Mouse (Mus musculus) neural tube, embryonic 14.5 days (tissue): ENCODE data around the gene Tmem252. TPM values are rescaled to one million over a fixed set of nuclear protein-coding genes. Genes with fewer than 3 reads are reported as not detected.
"Not testable (repeated sequence)": the region's sequence is repeated elsewhere in the genome, so short reads cannot be mapped to it uniquely, and the experiment has no call there.

Experiments used
- ATAC-seq: fragments of 200-750 bp; cut with Nextera tagmentation; 2 replicates; pipeline ENCODE4 v1.8.0; 2017; ENCODE audit warnings: low read depth, mild to moderate bottlenecking, moderate TSS enrichment, moderate library complexity
- H3K27ac ChIP-seq: fragments of 300-500 bp; sonication (generic); 2 replicates; pipeline ENCODE4 v1.5.1; 2014; ENCODE audit warnings: low read depth, mild to moderate bottlenecking, control low read depth, low read length, moderate library complexity, mixed read lengths
- H3K27me3 ChIP-seq: fragments of 300-500 bp; sonication (generic); 2 replicates; pipeline ENCODE4 v1.6.1; 2014; ENCODE audit warnings: low read length; ENCODE audit not compliant: control insufficient read depth, insufficient read depth
- H3K36me3 ChIP-seq: fragments of 300-500 bp; sonication (generic); 2 replicates; pipeline ENCODE4 v1.6.1; 2014; ENCODE audit warnings: low read length, mixed read lengths; ENCODE audit not compliant: control insufficient read depth, insufficient read depth
- H3K4me1 ChIP-seq: fragments of 300-500 bp; sonication (generic); 2 replicates; pipeline ENCODE4 v1.6.1; 2014; ENCODE audit warnings: low read length; ENCODE audit not compliant: control insufficient read depth, insufficient read depth
- H3K4me2 ChIP-seq: fragments of 300-500 bp; sonication (generic); 2 replicates; pipeline ENCODE4 v1.6.1; 2014; ENCODE audit warnings: mild to moderate bottlenecking, low read depth, low read length, control low read depth
- H3K4me3 ChIP-seq: fragments of 300-500 bp; sonication (generic); 2 replicates; pipeline ENCODE4 v1.5.1; 2014; ENCODE audit warnings: low read depth, low read length, control low read depth, mixed read lengths
- H3K9ac ChIP-seq: fragments of 300-500 bp; sonication (generic); replicated peaks from 2 replicates; pipeline ENCODE4 v1.6.1; 2014; ENCODE audit warnings: low read depth, mild to moderate bottlenecking, control low read depth, low read length, mixed read lengths
- H3K9me3 ChIP-seq: fragments of 300-500 bp; sonication (generic); 2 replicates; pipeline ENCODE4 v1.6.1; 2016; ENCODE audit warnings: low read length; ENCODE audit not compliant: control insufficient read depth
- WGBS: fragments of 180-500 bp; shearing (Covaris S2); extraction: QIAGEN DNeasy Blood & Tissue Kit; methylation state at CpG from one replicate; pipeline ENCODE4 v1.1.7; 2014; 5-methylcytosine and 5-hydroxymethylcytosine counted together
- polyA plus RNA-seq: library from polyadenylated mRNA; unstranded; fragments of >200 nt; fragmentation: Nextera tagmentation; extraction: Ambion mirVana; gene quantifications from 2 replicates; pipeline ENCODE4 v1.2.1, GENCODE M21; 2014

The Tmem252 gene
- polyA plus RNA-seq, 1 experiment from 2014 or later: 3.0 TPM

DNA sequence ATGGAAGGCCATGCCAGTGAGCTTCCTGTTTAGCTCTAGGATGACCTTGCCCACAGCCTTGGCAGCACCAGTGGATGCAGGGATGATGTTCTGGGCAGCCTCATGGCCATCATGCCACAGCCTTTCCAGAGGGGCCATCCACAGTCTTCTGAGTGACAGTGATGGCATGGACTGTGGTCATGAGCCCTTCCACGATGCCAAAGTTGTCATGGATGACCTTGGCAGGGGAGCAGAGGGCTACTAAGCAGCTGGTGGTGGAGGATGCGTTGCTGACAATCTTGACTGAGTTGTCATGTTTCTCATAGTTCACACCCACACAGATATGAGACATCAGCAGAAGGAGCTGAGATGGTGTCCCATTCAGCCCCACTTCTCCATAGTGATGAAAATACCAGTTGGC is 18.9 kb downstream of the Tmem252 start:
- no peaks in the 10 kb centered on the region for H3K27me3 ChIP-seq
- no peaks in the 10 kb centered on the region for H3K36me3 ChIP-seq
- 92% methylated on average over 2 of the region's 2 CpGs for WGBS
- no peaks in the 10 kb centered on the region for H3K9me3 ChIP-seq
- no peak overlapping the region for H3K27ac ChIP-seq
- no peak overlapping the region for H3K4me3 ChIP-seq
- H3K4me1 ChIP-seq: no peaks in the 10 kb centered on the region
- H3K4me2 ChIP-seq: no peak overlapping the region
- no peak for ATAC-seq
- H3K9ac ChIP-seq: no peak overlapping the region

DNA sequence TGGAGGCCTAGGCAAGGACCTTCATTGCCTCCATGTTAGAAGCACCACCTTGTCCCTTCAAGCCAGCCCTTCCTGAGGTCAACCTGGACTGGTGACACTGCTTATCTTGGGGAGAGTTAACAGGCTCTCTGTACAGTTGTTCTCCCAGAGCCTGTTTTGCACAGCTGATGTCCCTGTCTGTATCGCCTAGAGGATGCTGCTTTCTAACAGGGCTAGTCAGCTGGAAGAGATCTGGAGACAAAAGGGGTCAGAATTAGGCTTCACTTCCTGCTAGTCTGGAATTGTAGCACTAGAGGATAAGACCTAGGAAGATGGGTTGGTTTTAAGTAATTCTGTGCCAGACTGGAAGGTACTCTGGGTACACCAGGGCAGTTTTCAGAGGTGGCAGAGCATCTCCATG is 24.1 kb downstream of the Tmem252 start:
- ATAC-seq: no peak
- no peak overlapping the region for H3K9ac ChIP-seq
- no peak overlapping the region for H3K4me2 ChIP-seq
- no peak overlapping the region for H3K4me3 ChIP-seq
- no peak overlapping the region for H3K27ac ChIP-seq
- H3K27me3 ChIP-seq: no peaks in the 10 kb centered on the region
- 22% methylated on average over 1 of the region's 1 CpGs for WGBS
- no peaks in the 10 kb centered on the region for H3K36me3 ChIP-seq
- no peaks in the 10 kb centered on the region for H3K4me1 ChIP-seq
- H3K9me3 ChIP-seq: no peaks in the 10 kb centered on the region

DNA sequence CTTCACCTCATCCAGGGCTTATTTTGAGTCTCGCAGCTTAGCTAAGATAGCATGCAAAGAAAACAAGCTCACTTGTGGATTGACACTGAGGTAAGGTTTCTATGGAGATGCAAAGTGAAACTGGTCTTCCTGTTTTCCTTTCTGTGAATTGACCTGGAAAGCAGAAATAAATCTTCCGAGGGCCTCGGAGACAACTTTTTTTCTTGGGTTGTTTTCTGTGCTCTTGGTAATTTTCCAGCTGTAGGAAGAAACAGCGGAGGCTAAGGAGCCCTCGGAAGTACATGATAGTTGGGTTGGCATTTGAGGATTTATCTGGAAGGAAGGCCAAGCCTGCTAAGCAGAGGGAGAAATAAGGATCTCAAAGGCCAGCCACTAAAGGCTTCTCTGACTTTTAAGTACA is 24.8 kb downstream of the Tmem252 start:
- Histone ChIP-seq H3K27ac (no peak overlapping the region), H3K27me3 (no peaks in the 10 kb centered on the region), H3K9me3 (no peaks in the 10 kb centered on the region), H3K4me2 (no peak overlapping the region), H3K9ac (no peak overlapping the region), H3K4me1 (no peaks in the 10 kb centered on the region), H3K4me3 (no peak overlapping the region), H3K36me3 (no peaks in the 10 kb centered on the region)
- 34% methylated on average over 5 of the region's 5 CpGs for WGBS
- no peak for ATAC-seq

DNA sequence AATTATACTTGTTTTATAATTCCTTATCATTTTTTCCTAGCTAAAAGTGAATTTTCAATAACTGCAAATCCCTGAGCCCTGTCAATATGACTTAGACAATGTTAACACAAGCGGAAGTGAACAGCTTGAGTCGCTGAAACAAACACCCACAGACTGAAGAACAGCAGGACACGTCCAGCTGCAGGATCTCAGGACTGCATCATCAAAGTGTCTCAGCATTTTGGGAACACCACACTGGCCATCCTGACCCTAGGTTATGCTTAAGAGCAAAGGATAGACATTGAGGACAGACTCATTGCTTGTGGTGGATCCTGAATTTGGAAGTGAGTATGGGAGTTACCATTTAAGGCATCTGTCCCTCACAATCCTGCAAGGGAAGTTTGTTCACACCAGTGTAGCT is 25.4 kb downstream of the Tmem252 start:
- Histone ChIP-seq H3K27ac (no peak overlapping the region), H3K4me2 (no peak overlapping the region), H3K4me3 (no peak overlapping the region), H3K4me1 (no peaks in the 10 kb centered on the region), H3K27me3 (no peaks in the 10 kb centered on the region), H3K9ac (no peak overlapping the region), H3K9me3 (no peaks in the 10 kb centered on the region), H3K36me3 (no peaks in the 10 kb centered on the region)
- WGBS: 80% methylated on average over 3 of the region's 3 CpGs
- no peak for ATAC-seq

DNA sequence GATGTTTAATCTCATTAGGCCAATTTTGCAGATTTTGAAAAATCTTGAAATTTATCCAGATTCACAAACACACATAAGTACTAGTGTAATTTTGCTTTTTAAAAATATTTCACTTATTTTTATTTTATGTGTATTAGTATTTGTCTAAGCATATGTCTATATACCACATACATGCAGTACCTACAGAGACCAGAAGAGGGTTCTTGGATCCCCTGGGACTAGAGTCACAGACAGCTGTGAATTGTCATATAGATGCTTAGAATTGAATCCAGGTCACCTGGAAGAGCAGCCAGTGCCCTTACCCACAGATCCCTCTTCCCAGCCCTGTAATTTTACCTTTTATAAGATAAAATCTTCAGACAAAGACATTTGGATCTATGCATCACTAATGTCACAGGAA is 26.1 kb downstream of the Tmem252 start:
- Histone ChIP-seq H3K4me2 (no peak overlapping the region), H3K9me3 (no peaks in the 10 kb centered on the region), H3K9ac (no peak overlapping the region), H3K27ac (no peak overlapping the region), H3K36me3 (no peaks in the 10 kb centered on the region), H3K4me1 (no peaks in the 10 kb centered on the region), H3K27me3 (no peaks in the 10 kb centered on the region), H3K4me3 (no peak overlapping the region)
- ATAC-seq: no peak

DNA sequence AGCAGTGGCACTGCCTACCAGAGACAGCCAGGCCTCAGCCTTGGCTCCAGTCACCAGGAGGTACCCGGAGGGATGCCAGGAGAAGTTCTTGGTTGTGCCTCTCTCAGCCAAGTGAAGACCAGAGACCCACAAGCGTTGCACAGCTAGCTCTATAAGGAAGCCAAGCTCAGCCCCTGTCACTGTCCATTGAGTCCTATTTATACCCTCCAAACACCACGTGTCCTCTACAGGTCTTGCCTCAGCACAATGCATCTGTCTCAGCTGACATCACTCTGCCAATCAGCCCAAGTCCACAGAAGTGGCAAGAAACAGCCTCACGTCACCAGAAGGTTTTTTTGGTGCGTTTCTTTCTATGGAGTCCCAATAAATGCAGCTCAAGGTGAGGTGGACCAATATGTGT is 26.9 kb downstream of the Tmem252 start:
- WGBS: 86% methylated on average over 5 of the region's 5 CpGs
- no peak overlapping the region for H3K4me3 ChIP-seq
- H3K9ac ChIP-seq: no peak overlapping the region
- H3K4me1 ChIP-seq: no peaks in the 10 kb centered on the region
- no peak overlapping the region for H3K4me2 ChIP-seq
- no peaks in the 10 kb centered on the region for H3K36me3 ChIP-seq
- H3K27ac ChIP-seq: no peak overlapping the region
- no peak for ATAC-seq
- no peaks in the 10 kb centered on the region for H3K27me3 ChIP-seq
- no peaks in the 10 kb centered on the region for H3K9me3 ChIP-seq

DNA sequence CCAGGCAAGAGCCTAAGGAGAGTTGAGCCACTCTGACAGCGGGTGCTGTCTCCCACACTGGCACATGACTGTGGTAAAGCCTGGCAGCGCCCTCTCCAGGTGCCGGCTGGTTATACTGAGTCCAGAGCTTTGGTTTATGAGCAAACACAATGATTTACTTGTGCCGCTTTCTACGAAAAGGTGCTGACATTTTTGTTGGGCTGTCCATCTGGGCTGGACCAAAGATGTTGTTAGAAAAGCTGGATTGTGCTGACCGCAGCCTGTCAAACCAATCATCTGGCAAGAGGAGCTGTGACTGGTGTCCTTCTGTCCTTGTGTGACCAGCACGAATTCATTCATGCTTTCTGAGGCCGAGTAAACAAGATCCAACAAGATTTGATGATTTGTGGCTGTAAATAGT is 27.9 kb downstream of the Tmem252 start:
- 65% methylated on average over 8 of the region's 8 CpGs for WGBS
- H3K9me3 ChIP-seq: no peaks in the 10 kb centered on the region
- H3K9ac ChIP-seq: no peak overlapping the region
- H3K4me2 ChIP-seq: no peak overlapping the region
- no peak for ATAC-seq
- no peaks in the 10 kb centered on the region for H3K36me3 ChIP-seq
- H3K27me3 ChIP-seq: no peaks in the 10 kb centered on the region
- H3K4me1 ChIP-seq: no peaks in the 10 kb centered on the region
- H3K27ac ChIP-seq: no peak overlapping the region
- no peak overlapping the region for H3K4me3 ChIP-seq

DNA sequence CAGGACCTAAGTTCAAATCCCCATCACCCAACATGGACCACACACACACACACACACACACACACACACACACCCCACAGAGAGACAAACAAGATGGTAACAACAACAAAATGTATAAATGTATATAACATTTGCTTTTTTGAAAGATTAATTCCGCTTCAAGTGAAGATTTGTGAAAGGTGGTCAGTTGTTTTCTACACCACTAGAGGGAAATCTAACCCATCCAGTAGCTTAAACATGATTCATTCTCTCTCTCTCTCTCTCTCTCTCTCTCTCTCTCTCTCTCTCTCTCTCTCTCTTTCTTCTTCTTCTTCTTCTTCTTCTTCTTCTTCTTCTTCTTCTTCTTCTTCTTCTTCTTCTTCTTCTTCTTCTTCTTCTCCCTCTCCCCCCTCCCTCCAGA is 29.4 kb downstream of the Tmem252 start:
- H3K9ac ChIP-seq, H3K4me1 ChIP-seq, H3K27me3 ChIP-seq, H3K4me2 ChIP-seq, H3K36me3 ChIP-seq, H3K27ac ChIP-seq, ATAC-seq, H3K9me3 ChIP-seq, H3K4me3 ChIP-seq: not testable (repeated sequence)
- WGBS: 66% methylated on average over 1 of the region's 1 CpGs

DNA sequence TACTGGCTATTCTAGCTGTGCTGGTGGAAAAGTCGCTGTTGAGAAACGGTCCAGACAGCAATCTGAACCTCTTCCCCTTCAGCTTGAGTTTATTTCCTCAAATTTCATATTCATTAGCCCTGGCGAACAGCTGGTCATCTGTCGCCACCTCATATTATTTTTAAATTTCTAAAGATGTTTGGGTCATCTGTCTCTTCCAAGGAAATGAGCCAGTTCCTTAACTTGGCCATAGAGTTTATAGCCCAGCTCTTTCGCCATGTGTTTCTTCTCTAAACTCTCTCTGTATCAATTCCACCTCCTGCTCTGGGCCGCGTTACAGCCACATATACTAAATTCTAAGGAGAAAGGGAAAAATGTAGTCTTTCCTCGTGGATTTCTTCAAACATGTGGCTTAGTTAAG is 29.9 kb downstream of the Tmem252 start:
- Histone ChIP-seq H3K4me1 (no peaks in the 10 kb centered on the region), H3K4me2 (no peak overlapping the region), H3K9ac (no peak overlapping the region), H3K27ac (no peak overlapping the region), H3K4me3 (no peak overlapping the region), H3K36me3 (no peaks in the 10 kb centered on the region), H3K27me3 (no peaks in the 10 kb centered on the region), H3K9me3 (no peaks in the 10 kb centered on the region)
- 78% methylated on average over 8 of the region's 8 CpGs for WGBS
- ATAC-seq: no peak

DNA sequence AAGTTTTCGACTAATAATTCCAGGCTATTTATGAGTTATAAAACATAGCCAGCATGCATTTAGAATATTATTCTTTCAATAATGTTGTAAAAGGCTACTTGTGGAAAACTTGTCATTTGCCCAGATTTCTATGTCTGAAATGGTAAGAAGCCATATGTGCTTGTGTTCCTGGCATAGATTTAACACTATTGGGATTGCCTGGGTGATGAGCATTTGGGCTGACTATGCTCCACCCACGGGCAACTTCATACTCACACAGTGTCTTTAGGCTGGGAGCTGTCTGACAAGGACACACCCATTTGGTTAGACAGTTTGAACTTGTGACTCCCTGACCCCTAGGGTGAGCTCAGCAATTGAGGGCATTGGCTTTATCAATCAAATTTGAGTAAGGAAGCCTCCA is 30.5 kb downstream of the Tmem252 start:
- Histone ChIP-seq H3K4me2 (no peak overlapping the region), H3K27me3 (no peaks in the 10 kb centered on the region), H3K4me1 (no peaks in the 10 kb centered on the region), H3K9me3 (no peaks in the 10 kb centered on the region), H3K9ac (no peak overlapping the region), H3K27ac (no peak overlapping the region), H3K4me3 (no peak overlapping the region), H3K36me3 (no peaks in the 10 kb centered on the region)
- no peak for ATAC-seq
- 84% methylated on average over 2 of the region's 2 CpGs for WGBS
